Mouse (Mus musculus) liver, embryonic 13.5 days (tissue): ENCODE measurements around the gene 4933402D24Rik. TPM values are rescaled to one million over a fixed set of nuclear protein-coding genes. Genes with fewer than 3 reads are reported as not detected.

ENCODE experiments used
- ATAC-seq: fragments of 200-750 bp; cut with Nextera tagmentation; 2 replicates; pipeline ENCODE4 v1.8.0; 2017; ENCODE audit warnings: low read depth, mild to moderate bottlenecking, moderate number of reproducible peaks, moderate library complexity
- DNase-seq: peaks from one replicate; pipeline ENCODE4 v3.0.0; 2022
- H3K27ac ChIP-seq: fragments of 300-500 bp; sonication (generic); 2 replicates; pipeline ENCODE4 v1.5.1; 2015; ENCODE audit warnings: moderate library complexity, mild to moderate bottlenecking, inconsistent platforms
- H3K27me3 ChIP-seq: fragments of 300-500 bp; sonication (generic); 2 replicates; pipeline ENCODE4 v1.6.1; 2015; ENCODE audit warnings: mild to moderate bottlenecking, inconsistent platforms
- H3K36me3 ChIP-seq: fragments of 300-500 bp; sonication (generic); 2 replicates; pipeline ENCODE4 v1.6.1; 2015; ENCODE audit warnings: mild to moderate bottlenecking, inconsistent platforms
- H3K4me1 ChIP-seq: fragments of 300-500 bp; sonication (generic); replicated peaks from 2 replicates; pipeline ENCODE4 v1.6.1; 2015; ENCODE audit warnings: inconsistent platforms
- H3K4me2 ChIP-seq: fragments of 300-500 bp; sonication (generic); 2 replicates; pipeline ENCODE4 v1.6.1; 2015; ENCODE audit warnings: inconsistent platforms, mild to moderate bottlenecking, moderate library complexity
- H3K4me3 ChIP-seq: fragments of 300-500 bp; sonication (generic); replicated peaks from 2 replicates; pipeline ENCODE4 v1.5.1; 2015; ENCODE audit warnings: mild to moderate bottlenecking, inconsistent platforms
- H3K9ac ChIP-seq: fragments of 300-500 bp; sonication (generic); 2 replicates; pipeline ENCODE4 v1.6.1; 2015; ENCODE audit warnings: mild to moderate bottlenecking, inconsistent platforms
- H3K9me3 ChIP-seq: fragments of 300-500 bp; sonication (generic); replicated peaks from 2 replicates; pipeline ENCODE4 v1.6.1; 2016; ENCODE audit warnings: inconsistent platforms
- WGBS: fragments of 180-500 bp; shearing (Covaris S2); methylation state at CpG from one replicate; pipeline ENCODE4 v1.1.7; 2015; ENCODE audit not compliant: insufficient replicate concordance; 5-methylcytosine and 5-hydroxymethylcytosine counted together
- polyA plus RNA-seq: library from polyadenylated mRNA; unstranded; fragments of >200 nt; fragmentation: Nextera tagmentation; extraction: Ambion mirVana; gene quantifications from 2 replicates; pipeline ENCODE4 v1.2.1, GENCODE M21; 2015

The 4933402D24Rik gene
- polyA plus RNA-seq, 1 experiment from 2014 or later, result not detected

DNA sequence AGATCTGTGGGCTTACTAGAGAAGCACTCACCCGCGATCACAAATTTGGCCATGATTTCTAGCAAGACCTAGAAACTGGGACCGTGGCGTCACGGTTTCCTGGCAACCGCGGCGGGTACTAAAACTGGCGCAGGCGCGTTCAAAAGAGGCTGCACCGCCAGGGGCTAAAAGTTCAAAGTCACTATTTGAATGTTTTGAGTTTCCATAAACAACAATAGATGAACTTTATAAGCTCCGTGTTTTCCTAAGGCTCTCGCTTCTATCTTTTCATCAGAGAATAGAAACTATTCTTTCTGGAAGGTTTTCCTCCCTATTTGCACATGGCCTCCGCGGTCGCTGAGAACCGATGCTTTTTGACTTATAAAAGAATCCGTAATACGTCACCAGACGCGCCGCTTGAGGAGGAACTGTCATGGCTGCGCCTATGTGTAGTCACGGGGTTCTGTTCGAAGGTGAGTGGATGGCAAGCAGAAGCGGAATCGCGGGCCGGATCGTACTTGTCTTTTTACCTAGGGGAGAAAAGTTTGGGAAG, 38.8 kb downstream of the 4933402D24Rik start, which contains the start of the genes Mdh1b and Fastkd2:
Gene Mdh1b, minus strand, starts transcription at position 79 of the 532 bp plus-strand sequence.
Gene Fastkd2, plus strand, starts transcription at position 375 of the 532 bp plus-strand sequence.
- under 1% methylated on average over 31 of the region's 31 CpGs for whole genome bisulfite sequencing

DNA sequence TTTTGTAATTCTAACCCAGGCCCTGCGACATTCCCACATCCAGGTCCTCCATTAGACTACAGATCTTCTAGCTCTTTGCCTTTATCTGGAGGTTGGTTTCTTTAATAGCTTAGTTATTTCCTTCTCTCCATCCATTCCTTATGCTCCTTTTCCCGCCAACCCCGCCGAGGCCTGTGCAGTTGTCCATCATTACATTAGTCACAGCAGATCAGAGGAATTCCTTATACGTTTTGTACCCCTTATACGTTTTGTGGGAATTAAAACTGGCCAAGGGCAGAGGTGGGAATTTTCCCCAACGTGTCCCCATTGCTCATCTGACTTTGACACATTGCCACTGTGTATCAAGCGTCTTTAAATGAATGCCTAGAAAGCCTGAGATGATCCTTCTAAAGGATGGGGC, 39.3 kb downstream of the 4933402D24Rik start:
- ATAC-seq, result no peak
- Histone ChIP-seq H3K36me3 (no peaks in the 10 kb centered on the region), H3K4me3 (peak overlapping the region; percentile 77), H3K4me2 (peak overlapping the region; percentile 73), H3K27me3 (no peaks in the 10 kb centered on the region), H3K9me3 (no peaks in the 10 kb centered on the region), H3K4me1 (peaks cover 22% of the 10 kb centered on the region), H3K9ac (no peak overlapping the region), H3K27ac (no peak overlapping the region)
- no peak for DNase-seq
- 55% methylated on average over 8 of the region's 8 CpGs for WGBS

More for the DNA sequence above, 38.8 kb downstream of the 4933402D24Rik start, which contains the start of the genes Mdh1b and Fastkd2:
- H3K36me3 ChIP-seq, result no peaks in the 10 kb centered on the region
- H3K27me3 ChIP-seq, result no peaks in the 10 kb centered on the region
- H3K4me2 ChIP-seq, result peak within 1 kb of the TSS; percentile 73
- H3K4me3 ChIP-seq, result peak within 1 kb of the TSS; percentile 77
- H3K4me1 ChIP-seq, result peaks cover 22% of the 10 kb centered on the region
- peak; percentile 91 for ATAC-seq
- peak; percentile 68 for DNase-seq
- no peak within 1 kb of the TSS for H3K27ac ChIP-seq
- H3K9ac ChIP-seq, result peak within 1 kb of the TSS; percentile 70
- H3K9me3 ChIP-seq, result no peaks in the 10 kb centered on the region

DNA sequence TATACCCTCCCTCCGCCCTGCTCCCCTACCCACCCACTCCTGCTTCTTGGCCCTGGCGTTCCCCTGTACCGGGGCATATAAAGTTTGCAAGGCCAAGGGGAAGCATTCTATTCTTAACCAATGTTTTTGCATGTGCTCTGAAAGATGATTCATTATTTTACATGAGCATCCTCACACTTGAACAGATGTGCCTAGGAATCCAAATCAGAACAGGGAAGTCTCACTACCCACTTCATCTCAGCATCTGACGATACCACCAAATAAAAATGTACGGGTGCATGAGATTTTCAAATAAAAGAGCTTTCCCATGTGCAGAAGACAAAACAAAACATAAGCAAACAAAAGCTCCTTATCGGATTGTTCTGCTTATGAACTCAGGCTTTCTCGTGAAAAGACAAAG, 48.9 kb downstream of the 4933402D24Rik start:
- no peaks in the 10 kb centered on the region for H3K9me3 ChIP-seq
- no peaks in the 10 kb centered on the region for H3K36me3 ChIP-seq
- ATAC-seq, result no peak
- H3K4me3 ChIP-seq, result no peak overlapping the region
- WGBS, result 69% methylated on average over 7 of the region's 7 CpGs
- H3K4me1 ChIP-seq, result no peaks in the 10 kb centered on the region
- DNase-seq, result no peak
- no peaks in the 10 kb centered on the region for H3K27me3 ChIP-seq
- H3K27ac ChIP-seq, result no peak overlapping the region
- H3K9ac ChIP-seq, result no peak overlapping the region
- no peak overlapping the region for H3K4me2 ChIP-seq

DNA sequence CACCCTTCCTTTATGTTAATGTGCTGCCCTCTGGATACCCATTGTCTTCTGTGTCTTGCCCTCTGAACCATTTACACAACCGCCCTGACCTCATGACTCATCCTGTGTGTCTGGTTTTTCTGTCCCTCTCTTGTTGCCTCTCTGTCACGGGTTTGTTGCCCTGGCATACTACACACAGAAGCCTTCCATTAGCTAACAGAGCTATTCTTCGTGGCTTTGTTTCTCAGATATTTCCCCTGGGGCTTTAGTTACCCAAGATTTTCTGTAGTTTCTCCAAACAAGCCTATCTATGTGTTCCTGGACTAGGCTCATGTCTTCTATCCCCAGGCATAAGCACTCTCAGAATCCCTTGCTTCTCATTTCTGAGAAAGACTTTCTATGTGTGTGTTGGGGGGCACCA, 60.2 kb downstream of the 4933402D24Rik start:
- H3K4me3 ChIP-seq, result no peak overlapping the region
- DNase-seq, result no peak
- no peak overlapping the region for H3K4me2 ChIP-seq
- H3K27me3 ChIP-seq, result no peaks in the 10 kb centered on the region
- no peaks in the 10 kb centered on the region for H3K9me3 ChIP-seq
- no peak overlapping the region for H3K9ac ChIP-seq
- H3K27ac ChIP-seq, result no peak overlapping the region
- 44% methylated on average over 3 of the region's 3 CpGs for WGBS
- H3K4me1 ChIP-seq, result no peaks in the 10 kb centered on the region
- no peaks in the 10 kb centered on the region for H3K36me3 ChIP-seq
- no peak for ATAC-seq

DNA sequence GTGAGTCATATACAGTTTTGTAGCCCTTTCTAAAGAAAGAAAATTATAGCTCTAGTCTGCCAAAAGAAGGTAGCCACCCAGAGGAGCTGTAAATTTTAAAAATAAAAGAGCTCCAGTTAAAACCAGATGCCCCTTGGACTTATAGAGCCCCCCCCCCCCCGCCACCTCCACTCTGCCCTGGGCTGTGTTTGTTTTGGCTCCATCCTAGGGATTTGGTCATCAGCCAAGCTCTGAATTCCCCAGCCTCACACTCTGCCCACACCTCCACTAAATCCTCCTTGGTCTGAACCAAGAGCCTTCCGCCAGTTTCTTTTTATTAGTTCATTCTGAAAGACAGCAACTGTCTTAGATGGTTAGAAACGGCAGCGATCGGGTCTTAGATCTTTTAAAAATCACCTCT, 63.3 kb downstream of the 4933402D24Rik start:
- Histone ChIP-seq H3K36me3 (no peaks in the 10 kb centered on the region), H3K27me3 (no peaks in the 10 kb centered on the region), H3K9ac (no peak overlapping the region), H3K9me3 (no peaks in the 10 kb centered on the region), H3K4me2 (no peak overlapping the region), H3K4me1 (no peaks in the 10 kb centered on the region), H3K27ac (no peak overlapping the region), H3K4me3 (no peak overlapping the region)
- ATAC-seq, result peak; percentile 67
- no peak for DNase-seq
- 63% methylated on average over 5 of the region's 5 CpGs for WGBS

Other genes with a start within 250 kb of the 4933402D24Rik start
- not detected in 2 replicates for gene Gm39653, start 153.3 kb downstream of the 4933402D24Rik start, polyA plus RNA-seq
- not detected in 2 replicates for gene Dytn, start 82.3 kb downstream of the 4933402D24Rik start, polyA plus RNA-seq
- gene Mdh1b, start 38.9 kb downstream of the 4933402D24Rik start, polyA plus RNA-seq, result not detected in 2 replicates
- gene Fastkd2, start 38.7 kb downstream of the 4933402D24Rik start, polyA plus RNA-seq, result 53.8 and 63.0 TPM in 2 replicates